Mouse (Mus musculus): ENCODE data around the gene Pisd.

- TF ChIP-seq CTCF (IDR thresholded peaks at IDR 0.05) (no peak), EP300 (IDR thresholded peaks at IDR 0.05; ENCODE audit: insufficient read depth, low read depth, low read length) (no peak), POLR2A (IDR thresholded peaks at IDR 0.05; ENCODE audit: insufficient read depth, low read depth, low read length) (no peak)
Observed at GRCm38 (mm10) chr5:32830054-32830453, 44.6 kb upstream of the Pisd start.
